Mouse (Mus musculus) frontal cortex, adult 2 months (tissue): ENCODE results near the gene Dnajc2. TPM values are rescaled to one million over a fixed set of nuclear protein-coding genes. Genes with fewer than 3 reads are reported as not detected.

ENCODE experiments used
- DNase-seq, 2 experiments: peaks; one replicate each; pipeline ENCODE4 v3.0.0; 2022; ENCODE audit warnings: low spot score in 1 of 2; ENCODE audit errors: extremely low spot score in 1 of 2
- polyA plus RNA-seq: library from polyadenylated mRNA; depleted of rRNA; stranded (reverse); fragments of >200 nt; gene quantifications from 2 replicates; pipeline ENCODE4 v1.2.3, GENCODE M21; 2012; rRNA removed

The Dnajc2 gene
- 21.5 and 24.1 TPM in 2 replicates for polyA plus RNA-seq

DNA sequence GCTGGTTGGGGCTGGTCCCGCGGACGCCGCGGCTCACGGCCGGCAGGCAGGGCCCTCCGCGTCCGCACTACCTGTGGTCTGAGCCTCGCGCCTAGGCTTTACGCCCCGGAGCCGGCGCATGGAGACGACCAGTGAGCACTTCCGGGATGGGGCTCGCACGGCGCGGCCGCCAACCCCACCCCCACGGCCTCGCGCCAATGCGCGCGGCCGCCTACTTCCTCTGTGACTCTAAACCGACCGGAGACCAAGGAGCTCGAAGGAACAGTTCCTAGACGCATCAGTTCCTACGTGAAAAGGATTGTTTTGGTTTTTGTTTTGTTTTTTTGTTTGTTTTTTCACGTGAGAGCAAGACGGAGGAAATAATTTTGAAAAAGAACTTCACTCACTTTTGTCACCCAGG lies at the start of gene Dnajc2, which contains the start of gene Psmc2:
Gene Dnajc2 (minus strand): TSS at position 199 of the 400 bp plus-strand sequence.
Gene Psmc2 (plus strand): TSS at position 231 of the 400 bp plus-strand sequence.
- peak; percentile 79 to 91 for DNase-seq

DNA sequence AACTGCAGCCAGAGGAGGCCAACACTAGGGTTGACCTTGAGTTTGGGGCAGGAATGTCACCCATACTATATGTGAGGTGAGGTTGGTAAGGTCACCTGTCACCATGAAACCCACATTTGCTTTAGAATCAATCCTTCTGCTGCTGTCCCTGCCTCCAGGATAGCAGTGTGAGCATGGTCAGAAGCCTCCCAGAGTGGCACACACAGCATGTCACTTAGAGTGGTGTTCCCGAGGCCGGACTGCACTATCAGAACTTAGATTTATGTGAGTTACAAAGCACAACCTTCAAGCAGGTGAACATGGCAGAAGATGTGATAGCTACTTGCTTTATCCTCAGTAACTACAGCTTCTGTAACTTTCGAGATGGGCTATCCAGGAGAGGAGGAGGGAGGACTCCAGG lies 46.7 kb upstream of the Dnajc2 start:
- DNase-seq: no peak

DNA sequence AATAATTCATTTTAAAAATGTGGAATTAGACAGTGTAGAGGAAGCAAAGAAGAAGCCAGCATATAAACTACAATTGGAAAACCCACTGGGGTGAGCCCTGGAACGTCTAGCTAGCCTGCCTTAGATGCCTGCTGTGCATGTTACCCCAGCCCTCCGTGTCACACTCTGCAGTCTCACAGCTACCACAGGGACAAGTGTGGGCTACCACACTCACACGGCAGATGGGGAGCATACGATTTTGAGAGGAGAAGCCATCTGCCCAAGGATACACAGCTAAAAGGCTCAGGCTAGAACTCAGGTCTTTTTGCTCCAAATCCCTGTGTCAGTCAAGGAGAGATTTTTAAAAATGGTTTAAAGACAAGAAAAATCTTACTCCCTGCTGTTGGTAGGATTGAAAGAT lies 43.8 kb upstream of the Dnajc2 start:
- DNase-seq: peak; percentile 29 to 50

DNA sequence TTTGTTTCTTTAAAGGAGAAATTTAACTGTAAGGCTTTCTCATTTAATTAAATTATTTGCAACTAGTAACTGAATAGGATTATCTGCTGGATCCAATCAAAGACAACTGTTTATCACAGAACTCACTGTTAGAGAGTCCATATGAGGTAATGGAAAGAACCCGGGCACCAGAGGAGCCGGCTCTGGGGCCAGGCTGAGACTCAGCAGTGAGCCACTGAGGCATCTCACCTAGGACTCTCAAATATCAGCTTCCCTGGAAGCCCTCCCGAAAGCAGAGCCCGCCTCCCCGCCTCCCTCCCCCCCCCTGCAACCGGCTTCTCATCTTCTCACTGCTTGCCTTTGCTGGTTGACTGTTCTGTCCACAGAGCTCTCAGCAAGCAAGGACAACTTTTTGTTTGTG lies 42.6 kb upstream of the Dnajc2 start:
- no peak for DNase-seq

DNA sequence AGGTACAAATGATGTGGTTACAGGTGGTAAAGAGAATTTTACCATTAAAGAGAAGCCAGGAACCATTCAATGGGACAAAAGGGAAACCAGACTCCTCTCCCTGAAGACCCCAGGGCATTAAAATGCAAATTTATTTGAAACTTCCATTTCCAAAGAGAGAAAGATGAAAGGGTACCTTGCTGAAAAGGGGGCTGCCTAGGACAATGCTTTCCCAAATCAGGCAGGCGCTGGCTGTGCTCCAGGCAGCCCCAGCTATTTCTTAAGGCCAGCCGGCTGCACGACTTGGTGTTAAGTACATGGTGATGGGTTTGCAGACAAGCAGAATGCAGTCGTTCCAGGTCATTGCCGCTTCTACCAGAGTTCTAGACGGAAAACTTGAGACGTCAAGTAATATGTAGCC lies 41.3 kb upstream of the Dnajc2 start:
- no peak for DNase-seq

DNA sequence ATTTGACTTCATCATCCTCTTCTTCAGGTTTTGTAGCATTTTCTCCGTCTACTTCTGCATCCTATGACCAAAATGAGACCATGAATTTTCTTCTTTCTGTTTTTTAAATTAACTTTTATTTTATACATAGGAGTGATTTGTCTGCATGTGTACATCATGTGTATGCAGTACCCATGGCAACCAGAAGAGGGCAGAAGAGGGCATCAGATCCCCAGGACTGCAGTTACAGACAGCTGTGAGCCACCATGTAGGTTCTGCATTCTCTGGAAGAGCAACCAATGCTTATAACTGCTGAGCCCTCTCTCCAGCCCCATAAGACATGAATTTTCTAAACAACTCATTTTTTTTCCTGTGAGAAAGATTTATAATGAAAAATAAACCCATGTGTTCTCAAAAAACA lies 28.9 kb upstream of the Dnajc2 start:
- DNase-seq: peak in 1 of 2 experiments; percentile 58

DNA sequence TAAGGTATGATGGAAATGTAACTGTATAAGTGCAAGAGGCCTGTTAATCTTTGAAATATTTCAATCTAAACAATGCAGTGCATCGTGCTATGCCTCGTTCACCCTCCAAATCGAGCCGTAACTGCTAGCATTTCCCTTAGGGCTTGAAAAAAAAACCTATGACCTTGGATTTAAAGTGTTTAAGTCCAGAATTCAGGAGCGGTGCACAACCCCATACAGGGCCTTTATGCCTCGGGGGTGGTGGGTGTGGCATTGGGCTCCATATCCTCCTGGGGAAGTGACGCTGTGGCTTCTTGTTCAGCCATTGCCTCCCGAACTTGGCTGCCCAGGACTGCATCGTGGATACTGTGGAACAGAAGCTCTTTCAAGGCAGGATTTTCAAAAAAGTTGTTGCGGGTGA lies 25.9 kb upstream of the Dnajc2 start:
- no peak for DNase-seq

DNA sequence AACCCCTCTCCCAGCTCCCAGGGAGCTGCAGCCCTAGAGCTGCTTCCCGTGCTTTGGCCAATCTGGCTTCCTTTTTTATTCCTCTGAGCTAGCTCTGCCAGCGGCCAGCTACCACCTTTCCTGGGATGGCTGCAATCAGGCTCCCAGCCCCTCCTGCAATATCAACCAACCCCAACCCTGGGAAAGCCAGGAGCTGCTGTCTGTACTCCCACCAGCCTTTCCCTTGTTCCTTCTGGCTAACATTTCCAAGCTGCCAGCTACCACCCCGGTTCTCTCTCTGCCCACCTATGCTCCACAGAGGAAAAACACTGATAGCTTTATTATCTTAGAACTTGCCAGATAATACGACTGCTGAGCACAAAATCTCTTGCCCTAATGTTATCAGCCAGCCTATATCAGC lies 19.8 kb upstream of the Dnajc2 start:
- no peak for DNase-seq

DNA sequence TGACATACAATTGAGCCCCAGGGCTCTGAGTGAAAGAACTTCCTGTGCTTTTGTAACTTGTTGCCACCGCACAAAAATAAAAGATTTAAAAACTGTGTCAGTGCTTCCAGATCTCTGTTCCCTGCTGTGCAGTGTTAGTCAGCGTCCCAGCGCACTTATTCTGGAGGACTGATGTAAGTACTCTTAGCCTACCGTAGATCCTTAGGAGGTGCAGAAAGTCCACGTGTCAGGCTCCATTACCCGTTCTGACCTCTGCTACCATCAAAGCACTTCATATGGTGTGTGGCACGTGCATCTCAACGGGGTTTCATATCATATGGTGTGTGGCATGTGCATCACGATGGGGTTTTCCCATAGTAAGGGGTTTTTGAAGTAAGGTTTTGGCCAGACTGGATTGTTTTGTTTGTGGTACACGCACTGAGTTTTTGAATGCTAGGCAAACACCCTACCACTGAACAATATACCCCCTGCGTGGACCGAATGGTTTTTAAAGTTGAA lies 18.7 kb upstream of the Dnajc2 start:
- no peak for DNase-seq

DNA sequence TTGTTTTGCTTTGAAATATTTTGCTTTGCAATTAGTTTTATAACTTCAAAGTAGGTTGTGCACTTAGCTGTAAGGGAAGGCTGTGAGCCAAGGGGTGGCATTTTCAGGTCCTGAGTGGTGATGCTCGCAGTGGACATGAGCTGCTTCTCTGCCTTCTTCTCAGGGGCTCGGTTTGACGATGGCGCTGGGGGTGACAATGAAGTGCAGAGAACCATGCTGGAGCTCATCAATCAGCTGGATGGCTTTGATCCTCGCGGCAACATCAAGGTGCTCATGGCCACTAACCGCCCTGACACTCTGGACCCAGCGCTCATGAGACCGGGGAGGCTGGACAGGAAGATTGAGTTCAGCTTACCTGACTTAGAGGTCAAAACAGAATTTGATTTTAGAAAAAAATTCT lies 17.9 kb upstream of the Dnajc2 start:
- no peak for DNase-seq

DNA sequence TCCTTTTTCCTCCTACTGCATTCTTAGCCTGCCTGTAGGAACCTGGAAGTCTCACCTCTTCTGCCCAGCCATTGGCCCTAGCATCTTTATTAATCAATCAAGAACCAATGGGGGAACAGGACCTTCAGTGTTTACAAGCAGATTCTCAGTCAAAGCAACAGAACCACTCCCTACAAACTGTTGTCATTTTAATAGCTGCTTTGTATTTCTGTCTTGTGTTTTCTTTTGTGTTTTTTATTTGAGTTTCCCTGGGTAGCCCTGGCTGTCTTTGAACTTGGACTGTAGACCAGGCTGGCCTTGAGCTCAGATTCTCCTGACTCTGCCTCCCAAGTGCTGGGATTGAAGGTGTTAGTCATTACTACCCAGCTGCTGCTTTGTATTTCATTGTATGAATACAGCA lies 7.1 kb upstream of the Dnajc2 start:
- no peak for DNase-seq

DNA sequence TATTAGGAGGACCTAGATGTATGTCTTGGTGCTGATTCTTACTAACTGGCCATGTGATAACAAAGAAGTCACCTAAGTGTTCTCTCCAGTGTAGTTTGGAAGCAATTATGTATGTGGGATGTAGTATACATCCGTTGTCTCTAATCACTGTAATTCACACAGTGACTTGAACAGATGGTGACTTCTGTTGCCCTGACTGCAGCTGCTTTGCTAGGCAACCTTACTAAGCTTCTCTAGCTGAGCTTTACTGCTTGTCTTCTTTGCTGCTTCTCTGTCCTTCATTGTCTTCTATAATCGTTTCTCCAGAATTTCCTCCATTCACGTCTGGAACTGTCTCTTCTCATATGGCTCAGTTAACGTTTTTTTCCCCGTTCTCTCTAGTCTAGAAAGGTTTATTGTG lies 4.0 kb upstream of the Dnajc2 start:
- DNase-seq: peak in 1 of 2 experiments; percentile 20

DNA sequence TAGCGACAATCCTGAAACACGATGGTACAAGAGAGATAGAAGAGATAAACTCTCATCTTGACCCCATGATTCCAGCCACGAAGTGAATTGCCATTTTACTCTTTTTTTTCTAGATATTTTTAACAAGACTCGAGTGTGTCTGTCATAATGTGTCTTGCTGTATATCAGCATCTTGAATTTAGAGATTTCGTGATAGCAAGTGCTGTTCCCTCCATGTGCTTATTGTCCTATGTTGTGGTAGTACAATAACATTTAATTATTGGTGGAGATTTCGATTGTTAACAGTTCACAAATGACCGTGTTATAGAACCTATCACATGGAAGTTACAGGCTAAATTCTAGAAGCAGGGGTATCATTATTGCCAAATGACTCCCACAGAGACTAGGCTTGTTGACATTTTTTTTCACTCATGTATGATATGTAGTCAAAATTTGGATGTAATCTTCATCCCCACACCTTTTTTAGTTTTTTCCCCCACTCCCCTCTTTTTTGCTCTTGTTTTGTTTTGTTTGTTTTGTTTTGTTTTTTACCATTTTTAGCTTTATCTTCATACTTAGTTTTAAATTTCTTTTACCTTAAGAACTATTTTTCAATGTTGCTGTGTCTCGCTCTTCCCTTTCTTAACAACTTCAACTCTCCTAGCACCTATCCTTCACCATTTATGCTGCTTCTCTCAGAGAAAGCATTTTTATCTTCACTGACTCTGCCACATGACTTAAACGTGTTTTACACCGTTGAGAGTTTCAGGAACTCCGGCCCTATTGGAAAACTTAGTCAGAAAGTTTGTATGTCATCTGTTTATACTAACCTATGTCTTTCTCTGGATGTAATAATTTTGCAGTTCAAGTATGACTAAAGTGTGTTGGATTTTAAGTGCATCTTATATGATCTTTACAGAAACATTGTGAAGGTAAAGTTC lies 2.4 kb upstream of the Dnajc2 start:
- DNase-seq: no peak

DNA sequence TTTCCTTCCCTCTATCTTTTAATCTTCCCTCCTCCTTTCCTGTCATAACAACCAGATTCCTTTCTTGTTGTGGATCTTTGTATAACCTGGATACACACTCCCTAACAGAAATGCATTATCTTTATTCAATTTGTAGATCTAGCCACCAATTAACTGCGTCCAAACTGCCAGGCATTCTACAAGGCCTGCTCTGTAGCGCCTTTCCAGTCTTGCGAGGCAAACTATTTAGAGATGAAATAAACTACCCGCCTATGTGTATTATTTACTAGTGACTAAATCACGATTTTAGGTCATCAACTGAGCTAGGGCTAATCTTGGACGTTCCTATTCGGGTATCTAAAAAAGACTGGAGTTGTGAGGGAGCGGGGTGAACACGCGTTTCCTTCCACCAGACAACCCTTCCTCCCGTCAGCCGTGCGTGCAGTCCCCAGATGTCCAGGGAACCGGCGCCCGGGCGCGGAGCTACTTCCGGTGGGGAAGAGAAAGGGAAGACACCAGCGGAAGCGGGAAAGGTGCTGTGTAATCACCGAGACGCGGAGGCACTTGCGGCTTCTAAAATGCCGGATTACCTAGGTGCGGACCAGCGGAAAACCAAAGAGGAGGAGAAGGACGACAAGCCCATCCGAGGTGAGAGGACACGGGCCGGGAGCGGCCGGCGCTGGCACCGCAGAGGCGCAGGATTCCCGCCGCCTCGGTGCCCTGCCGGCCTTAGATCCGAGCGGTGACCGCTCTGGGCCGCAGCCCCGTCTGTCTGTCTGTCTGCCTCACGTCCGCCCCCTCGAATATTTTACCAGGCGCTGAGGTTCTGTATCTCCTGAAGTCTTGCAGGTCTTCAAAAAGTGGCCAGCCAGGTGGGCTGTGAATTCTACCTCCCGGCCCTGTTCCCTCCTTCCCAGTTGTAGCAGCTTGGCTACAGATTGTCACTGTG lies 1.5 kb upstream of the Dnajc2 start:
- peak; percentile 78 to 96 for DNase-seq

DNA sequence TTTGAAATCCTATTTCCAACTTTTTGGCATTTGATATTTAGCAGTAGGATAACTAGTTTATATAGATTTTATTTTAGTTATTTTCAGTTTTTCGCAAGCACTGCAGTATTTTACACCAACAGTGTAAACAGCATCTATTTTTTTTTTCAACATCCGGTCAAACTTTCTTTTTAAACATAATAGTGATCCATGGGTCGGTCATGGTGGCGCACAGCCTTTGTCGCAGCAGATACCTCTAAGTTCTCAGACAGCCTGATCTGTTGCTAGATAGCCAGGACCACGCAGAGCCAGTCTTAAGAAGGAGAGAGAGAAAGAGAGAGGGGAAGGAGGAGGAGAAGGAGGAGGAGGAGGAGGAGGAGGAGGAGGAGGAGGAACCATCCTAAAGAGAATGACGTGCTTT lies 725 bp upstream of the Dnajc2 start:
- no peak for DNase-seq

DNA sequence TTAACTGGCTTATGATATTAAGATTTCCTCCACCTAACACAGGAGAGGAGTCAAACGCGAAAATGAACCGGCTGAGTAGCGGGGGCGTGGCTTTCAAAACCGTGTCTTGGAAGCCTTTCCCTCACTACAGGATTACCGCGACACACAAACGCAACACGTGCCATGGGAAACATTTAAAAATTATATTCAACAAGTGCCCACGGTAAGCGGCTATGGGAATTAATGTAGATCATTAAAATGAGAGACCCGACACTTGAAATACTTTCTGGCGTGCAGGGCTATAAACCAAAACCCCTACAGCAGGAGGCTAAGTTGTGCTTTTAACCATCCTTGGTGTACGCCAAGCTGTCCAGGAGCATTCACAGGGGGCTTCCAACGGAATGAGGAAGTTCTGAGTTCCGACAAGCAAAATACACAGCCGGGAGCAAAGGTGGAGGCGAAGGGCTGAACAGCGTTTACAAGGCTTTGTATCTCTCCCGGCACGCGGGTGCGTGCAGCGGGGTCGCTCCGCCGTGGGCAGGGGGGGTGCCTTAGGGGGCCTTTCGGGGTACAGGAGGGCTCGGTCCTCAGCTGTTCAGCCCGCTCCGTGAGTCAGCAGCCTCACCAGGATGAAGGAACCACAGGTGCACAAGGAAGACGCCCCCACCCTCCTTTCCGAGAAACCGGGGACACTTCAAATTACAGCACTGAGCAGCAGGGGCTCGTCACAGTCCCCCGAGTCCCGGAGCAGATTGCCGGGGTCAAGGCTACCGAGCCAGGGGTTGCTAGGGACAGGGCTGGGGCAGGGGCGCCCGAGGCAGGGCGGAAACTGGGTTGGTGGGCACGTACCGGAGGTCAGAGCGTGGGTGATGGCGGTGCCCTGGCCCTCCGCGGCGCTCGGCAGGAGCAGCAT lies 644 bp downstream of the Dnajc2 start:
- DNase-seq: no peak

DNA sequence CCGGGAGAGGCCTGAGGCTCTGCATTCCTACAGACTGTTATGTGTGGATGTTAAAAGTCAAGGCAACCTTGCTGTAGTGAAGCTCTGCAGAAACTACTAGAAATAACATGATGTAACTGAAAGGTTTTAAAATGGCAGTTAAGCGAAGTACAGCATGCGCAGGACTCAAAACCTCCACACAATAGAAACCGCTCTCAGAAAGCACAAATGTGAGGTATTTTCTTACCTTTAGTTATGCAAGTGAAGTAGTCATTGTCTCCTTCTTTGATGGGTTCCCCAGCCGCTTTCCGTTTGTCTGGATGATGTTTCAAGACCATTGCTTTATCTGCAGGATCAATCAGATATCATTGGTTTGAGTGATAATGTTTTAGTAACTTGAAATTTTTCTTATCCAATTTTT lies 8.6 kb downstream of the Dnajc2 start:
- no peak for DNase-seq

DNA sequence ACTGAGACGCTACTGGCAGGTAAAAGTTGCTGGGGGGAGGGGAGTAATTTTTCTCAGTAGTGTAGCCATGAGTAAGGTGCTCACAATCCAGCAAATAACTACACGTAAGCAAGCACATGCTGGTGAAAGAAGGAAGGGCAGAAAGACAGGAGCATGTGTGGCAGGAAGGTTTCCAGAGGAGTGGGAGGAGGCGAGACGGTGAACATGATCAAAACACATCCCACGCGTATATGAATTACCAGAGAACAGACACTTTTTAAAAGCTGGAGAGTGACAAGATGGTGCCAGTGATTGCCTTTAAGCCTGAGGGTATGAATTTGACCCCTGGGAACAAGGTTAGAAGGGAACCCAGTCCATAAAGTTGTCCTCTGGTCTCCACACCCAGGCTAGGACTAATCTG lies 15.2 kb downstream of the Dnajc2 start:
- no peak for DNase-seq

DNA sequence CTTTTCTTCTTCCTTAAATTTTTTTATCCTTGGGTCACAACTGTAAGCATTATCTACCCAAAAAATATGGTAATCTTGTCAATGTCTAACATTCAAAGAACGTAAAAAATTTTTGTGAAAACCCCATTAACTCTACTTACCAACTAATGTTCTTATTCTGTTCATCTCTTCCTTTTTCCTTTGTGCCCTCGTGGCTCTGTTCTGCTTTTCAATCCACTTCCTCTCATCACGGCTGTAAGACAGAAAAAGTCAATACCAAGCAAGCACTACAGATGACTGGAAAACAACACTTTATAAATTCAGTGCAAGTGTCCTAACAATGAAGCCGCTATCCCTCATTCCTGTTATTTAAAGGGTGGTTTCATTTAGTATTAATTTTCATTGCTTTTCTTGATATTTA lies 16.5 kb downstream of the Dnajc2 start:
- no peak for DNase-seq

DNA sequence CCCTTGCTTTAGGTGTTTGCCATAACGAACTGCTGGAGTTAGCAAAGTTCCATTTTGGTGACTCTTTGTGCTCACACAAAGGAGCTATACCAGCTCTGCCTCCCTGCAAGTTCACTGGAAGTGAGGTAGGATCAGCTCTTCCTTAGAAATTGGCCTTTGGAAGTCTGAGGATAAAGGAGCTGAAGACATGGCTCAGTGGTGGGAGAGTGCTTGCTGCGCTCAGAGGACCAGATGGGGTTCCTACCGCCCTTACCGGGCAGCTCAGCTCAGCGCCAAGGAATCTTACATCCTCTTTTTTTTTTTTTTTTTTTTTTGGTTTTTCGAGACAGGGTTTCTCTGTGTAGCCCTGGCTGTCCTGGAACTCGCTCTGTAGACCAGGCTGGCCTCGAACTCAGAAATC lies 39.1 kb downstream of the Dnajc2 start:
- no peak for DNase-seq
